Mouse (Mus musculus): ENCODE data around the gene Olfr884.

DNA sequence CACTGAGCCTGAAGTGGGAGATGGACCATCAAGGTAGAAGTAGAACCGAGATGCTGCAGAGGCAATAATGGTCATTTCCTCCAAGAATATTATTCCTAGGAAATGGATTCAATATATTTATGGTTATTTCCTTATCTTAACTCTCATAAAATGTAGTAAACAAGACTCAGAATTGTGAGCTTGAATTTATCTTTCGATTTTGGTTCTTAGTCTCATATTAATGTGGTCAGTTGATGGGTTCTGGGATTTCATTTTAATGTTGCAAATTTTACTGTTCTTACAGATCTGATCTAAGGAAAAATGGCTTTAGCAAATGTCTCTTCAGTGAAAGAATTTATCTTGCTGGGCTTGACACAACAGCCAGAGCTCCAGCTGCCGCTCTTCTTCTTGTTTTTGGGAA lies 14.7 kb downstream of the Olfr884 start, which contains the start of gene Olfr885:
- TF ChIP-seq CTCF (IDR thresholded peaks at IDR 0.05; ENCODE audit: low read depth) (no peak), EP300 (IDR thresholded peaks at IDR 0.05; ENCODE audit: low read depth) (no peak)

Measured in liver, postnatal 0 days (tissue).